Mouse (Mus musculus): Measurements from ENCODE around the gene Olfr554.

- TF ChIP-seq CTCF (IDR thresholded peaks at IDR 0.05; ENCODE audit: extremely low read depth, insufficient read depth, low read length), result no peak
- no peak for TF ChIP-seq POLR2A (IDR thresholded peaks at IDR 0.05; ENCODE audit: extremely low read depth, insufficient read depth, low read length)
These were observed 48.8 kb downstream of the Olfr554 start, which contains the start of gene Trim68 for GRCm38 (mm10) chr7:102686944-102687501.

All from cortical plate, adult 2 months (tissue).